Mouse (Mus musculus) megakaryocyte, adult 5-6 weeks (primary cell): ENCODE data around the gene Wdr43. TPM values are rescaled to one million over a fixed set of nuclear protein-coding genes. Genes with fewer than 3 reads are reported as not detected.

Experiments
- ATAC-seq: 2 replicates; pipeline ENCODE4 v1.8.0; 2016; ENCODE audit warnings: mild to moderate bottlenecking, inconsistent platforms; ENCODE audit not compliant: poor library complexity, severe bottlenecking
- total RNA-seq, 2 experiments: library from RNA; stranded (forward) in 1 of 2; stranded (reverse) in 1 of 2; fragments of 153-499, 151-499 nt in 1 of 2; fragments of 221-1000, 200-1000 nt in 1 of 2; gene quantifications; 2 replicates each; pipeline versions ENCODE4 v1.2.3 to v1.2.4; 2015 to 2017

Gene Wdr43
- total RNA-seq, 2 experiments from 2014 or later = 25.9 to 89.8 TPM

- ATAC-seq = no peak
Measured at GRCm38 (mm10) chr17:71697896-71698618, 82.4 kb downstream of the Wdr43 start.

GRCm38 (mm10) chr17:71698619-71698956 is 82.9 kb downstream of the Wdr43 start:
- no peak for ATAC-seq

GRCm38 (mm10) chr17:71705113-71705512 is 89.4 kb downstream of the Wdr43 start:
- ATAC-seq = no peak

GRCm38 (mm10) chr17:71705550-71706480 is 90.1 kb downstream of the Wdr43 start:
- ATAC-seq = peak; percentile 21; the same call in 1 of the 2 replicates

GRCm38 (mm10) chr17:71707715-71708114 is 92.0 kb downstream of the Wdr43 start:
- ATAC-seq = no peak

Other genes starting within 250 kb of the Wdr43 start
- gene Gm4707, start 156.0 kb upstream of the Wdr43 start, total RNA-seq (2015) = 2.4 and 4.2 TPM in 2 replicates
- 4.0 and 4.8 TPM in 2 replicates for gene Gm4707, start 156.0 kb upstream of the Wdr43 start, total RNA-seq (2017)
- gene Smchd1, start 140.6 kb upstream of the Wdr43 start, total RNA-seq (2015) = 188 and 196 TPM in 2 replicates
- 244 and 254 TPM in 2 replicates for gene Smchd1, start 140.6 kb upstream of the Wdr43 start, total RNA-seq (2017)
- gene Ndc80, start 89.0 kb upstream of the Wdr43 start, total RNA-seq (2015) = 73.8 and 79.1 TPM in 2 replicates
- gene Ndc80, start 89.0 kb upstream of the Wdr43 start, total RNA-seq (2017) = 108 and 113 TPM in 2 replicates
- gene Spdya, start 63.8 kb upstream of the Wdr43 start, total RNA-seq (2015) = not detected in 2 replicates
- gene Spdya, start 63.8 kb upstream of the Wdr43 start, total RNA-seq (2017) = not detected in 2 replicates
- gene Togaram2, start 57.4 kb downstream of the Wdr43 start, total RNA-seq (2015) = not detected in 2 replicates
- not detected in 2 replicates for gene Togaram2, start 57.4 kb downstream of the Wdr43 start, total RNA-seq (2017)
- gene Pcare, start 137.0 kb downstream of the Wdr43 start, total RNA-seq (2015) = not detected in 2 replicates
- not detected in 2 replicates for gene Pcare, start 137.0 kb downstream of the Wdr43 start, total RNA-seq (2017)
- gene Clip4, start 152.6 kb downstream of the Wdr43 start, total RNA-seq (2015) = 0.45 TPM in 1 of 2 replicates, not detected in the other
- not detected in 2 replicates for gene Clip4, start 152.6 kb downstream of the Wdr43 start, total RNA-seq (2017)